Mouse (Mus musculus) limb, embryonic 12.5 days (tissue): ENCODE measurements at regions not wholly inside any gene's neighbourhood (a gene's known extent, or its start where the extent isn't known, plus 50 kb on each side); places are given as distances from the start of the nearest gene placed in this dataset.
A peak's percentile ranks its signal among the peaks of the same experiment; 100 is the strongest.

Experiments used
- ATAC-seq: fragments of 200-750 bp; cut with Nextera tagmentation; 2 replicates; pipeline ENCODE4 v1.8.0; 2017; ENCODE audit warnings: low read depth, moderate TSS enrichment; ENCODE audit not compliant: insufficient number of reproducible peaks, insufficient read depth, low FRiP score, low TSS enrichment
- H3K27ac ChIP-seq: fragments of 300-500 bp; sonication (generic); 2 replicates; pipeline ENCODE4 v1.5.1; 2016; ENCODE audit warnings: mild to moderate bottlenecking, moderate library complexity
- H3K27me3 ChIP-seq: fragments of 300-500 bp; sonication (generic); 2 replicates; pipeline ENCODE4 v1.6.1; 2016; ENCODE audit warnings: mild to moderate bottlenecking, moderate library complexity
- H3K36me3 ChIP-seq: fragments of 300-500 bp; sonication (generic); 2 replicates; pipeline ENCODE4 v1.6.1; 2016; ENCODE audit warnings: mild to moderate bottlenecking, moderate library complexity
- H3K4me1 ChIP-seq: fragments of 300-500 bp; sonication (generic); replicated peaks from 2 replicates; pipeline ENCODE4 v1.6.1; 2016
- H3K4me2 ChIP-seq: fragments of 300-500 bp; sonication (generic); 2 replicates; pipeline ENCODE4 v1.6.1; 2016; ENCODE audit warnings: mild to moderate bottlenecking, moderate library complexity
- H3K4me3 ChIP-seq: fragments of 300-500 bp; sonication (generic); replicated peaks from 2 replicates; pipeline ENCODE4 v1.5.1; 2016; ENCODE audit warnings: mild to moderate bottlenecking
- H3K9ac ChIP-seq: fragments of 300-500 bp; sonication (generic); replicated peaks from 2 replicates; pipeline ENCODE4 v1.6.1; 2016; ENCODE audit warnings: mild to moderate bottlenecking, moderate library complexity
- H3K9me3 ChIP-seq: fragments of 300-500 bp; sonication (generic); 2 replicates; pipeline ENCODE4 v1.6.1; 2016; ENCODE audit warnings: mild to moderate bottlenecking, moderate library complexity
- WGBS: fragments of 180-500 bp; shearing (Covaris S2); methylation state at CpG from one replicate; pipeline ENCODE4 v1.1.7; 2016; 5-methylcytosine and 5-hydroxymethylcytosine counted together

- Histone ChIP-seq H3K4me2 (no peak overlapping the region), H3K9ac (no peak overlapping the region), H3K27ac (no peak overlapping the region), H3K27me3 (peaks cover 9% of the 10 kb centered on the region; the same call in 1 of the 2 replicates), H3K9me3 (no peaks in the 10 kb centered on the region), H3K4me1 (peaks cover 26% of the 10 kb centered on the region), H3K4me3 (no peak overlapping the region), H3K36me3 (no peaks in the 10 kb centered on the region)
- 78% methylated on average over 10 of the region's 10 CpGs for WGBS
- no peak for ATAC-seq
Measured at GRCm38 (mm10) chr13:107944831-107945230, 99.4 kb upstream of the Smim15 start.

DNA sequence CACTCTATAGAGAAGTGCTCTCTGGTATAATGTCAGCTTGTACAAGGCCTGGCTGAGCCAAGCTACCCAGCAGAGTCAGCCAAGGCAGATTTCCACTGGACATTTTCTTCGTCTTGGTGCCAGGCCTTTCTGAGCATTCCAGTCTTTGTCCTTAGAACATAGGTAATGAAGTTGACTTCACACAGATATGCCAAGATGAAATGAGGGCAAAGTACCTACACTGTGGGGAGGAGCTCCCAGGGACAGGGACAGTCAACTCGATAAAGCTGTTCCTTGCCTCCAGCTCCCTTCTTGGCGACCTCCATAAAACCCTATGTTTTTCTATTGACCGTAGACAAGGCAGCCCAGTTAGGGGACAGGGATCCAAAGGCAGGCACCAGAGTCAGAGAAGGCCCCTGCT, 101.3 kb upstream of the Smim15 start:
- Histone ChIP-seq H3K4me2 (no peak overlapping the region), H3K4me3 (no peak overlapping the region), H3K36me3 (no peaks in the 10 kb centered on the region), H3K9me3 (no peaks in the 10 kb centered on the region), H3K27me3 (peaks cover 9% of the 10 kb centered on the region; the same call in 1 of the 2 replicates), H3K9ac (no peak overlapping the region), H3K27ac (no peak overlapping the region), H3K4me1 (peaks cover 26% of the 10 kb centered on the region)
- ATAC-seq = no peak
- WGBS = 64% methylated on average over 4 of the region's 4 CpGs

GRCm38 (mm10) chr13:107942297-107942962, 101.8 kb upstream of the Smim15 start:
- 0 out of 2 replicates have a peak overlapping the region, but pooled peaks have one; percentile 15 for H3K4me2 ChIP-seq
- H3K4me1 ChIP-seq = peaks cover 26% of the 10 kb centered on the region
- no peaks in the 10 kb centered on the region for H3K36me3 ChIP-seq
- no peaks in the 10 kb centered on the region for H3K9me3 ChIP-seq
- no peak overlapping the region for H3K9ac ChIP-seq
- ATAC-seq = 0 out of 2 replicates have a peak, but pooled peaks have one; percentile 28
- H3K27ac ChIP-seq = no peak overlapping the region
- 11% methylated on average over 11 of the region's 11 CpGs for WGBS
- no peak overlapping the region for H3K4me3 ChIP-seq
- peaks cover 9% of the 10 kb centered on the region; the same call in 1 of the 2 replicates for H3K27me3 ChIP-seq

GRCm38 (mm10) chr13:107939916-107940646, 104.2 kb upstream of the Smim15 start:
- H3K4me1 ChIP-seq = peaks cover 18% of the 10 kb centered on the region
- no peak overlapping the region for H3K4me3 ChIP-seq
- no peaks in the 10 kb centered on the region for H3K36me3 ChIP-seq
- no peak overlapping the region for H3K4me2 ChIP-seq
- no peak overlapping the region for H3K27ac ChIP-seq
- WGBS = 55% methylated on average over 15 of the region's 15 CpGs
- H3K9me3 ChIP-seq = no peaks in the 10 kb centered on the region
- H3K9ac ChIP-seq = no peak overlapping the region
- H3K27me3 ChIP-seq = peaks cover 8% of the 10 kb centered on the region; the same call in 1 of the 2 replicates
- no peak for ATAC-seq

- ATAC-seq = no peak
- H3K27me3 ChIP-seq = peaks cover 8% of the 10 kb centered on the region; the same call in 1 of the 2 replicates
- no peak overlapping the region for H3K4me2 ChIP-seq
- WGBS = 84% methylated on average over 12 of the region's 12 CpGs
- H3K9ac ChIP-seq = no peak overlapping the region
- H3K27ac ChIP-seq = no peak overlapping the region
- H3K36me3 ChIP-seq = no peaks in the 10 kb centered on the region
- peaks cover 19% of the 10 kb centered on the region for H3K4me1 ChIP-seq
- H3K4me3 ChIP-seq = no peak overlapping the region
- no peaks in the 10 kb centered on the region for H3K9me3 ChIP-seq
Measured at GRCm38 (mm10) chr13:107935611-107936010, 108.6 kb upstream of the Smim15 start.

- H3K4me1 ChIP-seq = peaks cover 16% of the 10 kb centered on the region
- no peak overlapping the region for H3K9ac ChIP-seq
- 55% methylated on average over 11 of the region's 11 CpGs for WGBS
- H3K9me3 ChIP-seq = no peaks in the 10 kb centered on the region
- no peak for ATAC-seq
- no peak overlapping the region for H3K27ac ChIP-seq
- peaks cover 4% of the 10 kb centered on the region; the same call in 1 of the 2 replicates for H3K27me3 ChIP-seq
- H3K36me3 ChIP-seq = no peaks in the 10 kb centered on the region
- H3K4me2 ChIP-seq = peak overlapping the region; percentile 40
- no peak overlapping the region for H3K4me3 ChIP-seq
Measured at GRCm38 (mm10) chr13:107934691-107935090, 109.6 kb upstream of the Smim15 start.

GRCm38 (mm10) chr13:107933598-107934571, 110.4 kb upstream of the Smim15 start:
- Histone ChIP-seq H3K4me1 (peaks cover 16% of the 10 kb centered on the region), H3K4me2 (peak overlapping the region; percentile 40), H3K9me3 (no peaks in the 10 kb centered on the region), H3K27ac (no peak overlapping the region), H3K27me3 (0 out of 2 replicates have a peak, but pooled peaks cover 4% of the 10 kb centered on the region), H3K9ac (no peak overlapping the region), H3K36me3 (no peaks in the 10 kb centered on the region), H3K4me3 (no peak overlapping the region)
- ATAC-seq = peak; percentile 61; the same call in 1 of the 2 replicates
- WGBS = 42% methylated on average over 17 of the region's 17 CpGs

GRCm38 (mm10) chr13:107932423-107933032, 111.7 kb upstream of the Smim15 start:
- ATAC-seq = no peak
- H3K9ac ChIP-seq = no peak overlapping the region
- no peaks in the 10 kb centered on the region for H3K9me3 ChIP-seq
- H3K4me3 ChIP-seq = no peak overlapping the region
- H3K36me3 ChIP-seq = no peaks in the 10 kb centered on the region
- H3K27ac ChIP-seq = no peak overlapping the region
- H3K4me2 ChIP-seq = no peak overlapping the region
- H3K27me3 ChIP-seq = 0 out of 2 replicates have a peak, but pooled peaks cover 4% of the 10 kb centered on the region
- H3K4me1 ChIP-seq = peaks cover 16% of the 10 kb centered on the region
- WGBS = 55% methylated on average over 12 of the region's 12 CpGs

GRCm38 (mm10) chr13:107931216-107931615, 113.0 kb upstream of the Smim15 start:
- Histone ChIP-seq H3K9ac (no peak overlapping the region), H3K36me3 (no peaks in the 10 kb centered on the region), H3K4me2 (no peak overlapping the region), H3K4me3 (no peak overlapping the region), H3K4me1 (peaks cover 16% of the 10 kb centered on the region), H3K9me3 (no peaks in the 10 kb centered on the region), H3K27ac (no peak overlapping the region), H3K27me3 (no peaks in the 10 kb centered on the region)
- ATAC-seq = no peak
- 91% methylated on average over 7 of the region's 7 CpGs for WGBS

GRCm38 (mm10) chr13:107927499-107928215, 116.6 kb upstream of the Smim15 start:
- H3K4me2 ChIP-seq = no peak overlapping the region
- no peaks in the 10 kb centered on the region for H3K27me3 ChIP-seq
- no peak overlapping the region for H3K4me3 ChIP-seq
- H3K27ac ChIP-seq = no peak overlapping the region
- H3K9me3 ChIP-seq = no peaks in the 10 kb centered on the region
- H3K9ac ChIP-seq = no peak overlapping the region
- H3K36me3 ChIP-seq = no peaks in the 10 kb centered on the region
- no peak for ATAC-seq
- 81% methylated on average over 10 of the region's 10 CpGs for WGBS
- peaks cover 13% of the 10 kb centered on the region; the same call in 1 of the 2 replicates for H3K4me1 ChIP-seq
